In the genomic region with DNA sequence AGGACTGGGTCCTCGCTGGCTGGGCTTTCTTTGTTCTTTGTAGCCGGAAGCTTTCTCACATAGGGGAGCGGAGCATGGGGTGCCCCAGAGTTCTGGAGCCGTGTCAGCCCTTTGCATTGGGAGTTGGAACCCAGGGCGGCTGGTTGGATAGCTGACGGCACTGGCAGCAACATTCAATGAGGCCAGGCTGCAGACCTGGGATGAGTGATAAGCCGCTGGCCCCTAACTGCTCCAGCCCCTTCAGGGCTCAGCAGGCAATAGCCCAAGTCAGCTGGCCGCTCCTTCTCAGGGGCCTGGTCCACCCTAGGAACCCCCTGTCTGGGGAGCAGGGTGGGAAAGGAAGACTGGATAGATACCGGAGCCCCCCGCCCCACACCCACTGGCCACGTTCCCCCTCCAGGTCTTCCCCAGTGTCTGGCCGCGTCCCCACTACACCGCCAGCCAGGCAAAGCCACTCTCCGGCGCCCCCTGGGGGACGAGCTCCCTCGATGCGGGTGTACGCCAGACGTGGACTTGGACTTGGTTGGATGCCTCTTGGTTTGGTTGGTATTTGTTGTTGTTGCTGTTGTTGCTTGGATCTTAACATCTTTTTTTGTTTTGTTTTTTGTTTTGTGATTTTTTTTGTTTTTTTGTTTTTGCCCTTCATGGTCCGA, we compare ENCODE assay signal across 8 mouse cellular contexts. TPM values are rescaled to one million over a fixed set of nuclear protein-coding genes. Genes with fewer than 3 reads are reported as not detected.
DNase-seq lines count a peak whose midpoint lies in the region; TF ChIP-seq lines count a peak whose summit lies in the region.

No protein-coding gene starts in this region.

- no peak for TF ChIP-seq POLR2A in heart, adult 2 months (IDR thresholded peaks at IDR 0.05; ENCODE audit: insufficient read depth, low read depth, low read length)
- no peak for TF ChIP-seq POLR2A in lung, adult 2 months (IDR thresholded peaks at IDR 0.05; ENCODE audit: borderline replicate concordance, extremely low read depth, low read depth, low read length)

- no peak for TF ChIP-seq EP300 in heart, adult 2 months (IDR thresholded peaks at IDR 0.05; ENCODE audit: insufficient read depth, low read depth, low read length)

- H3K27ac ChIP-seq in heart, adult 2 months, result no peak overlapping the region

- no peaks in the 10 kb centered on the region for H3K79me2 ChIP-seq in heart, adult 2 months (replicated peaks; ENCODE audit: control insufficient read depth, insufficient read depth, low read length)

- 21% methylated on average over 22 of the region's 22 CpGs for WGBS in heart, adult 2 months
- 25% methylated on average over 22 of the region's 22 CpGs for WGBS in lung, adult 2 months

- H3K4me3 ChIP-seq in heart, adult 2 months, result no peak overlapping the region
- H3K4me3 ChIP-seq in lung, adult 2 months (replicated peaks; ENCODE audit: extremely low read depth, low read depth, low read length), result no peak overlapping the region

- TF ChIP-seq CTCF in heart, adult 2 months (IDR thresholded peaks at IDR 0.05), result peak; percentile 85
- TF ChIP-seq CTCF in lung, adult 2 months (IDR thresholded peaks at IDR 0.05; ENCODE audit: insufficient read depth, low read length), result peak; percentile 65

- no peaks in the 10 kb centered on the region for H3K27me3 ChIP-seq in heart, adult 2 months (ENCODE audit: control insufficient read depth, insufficient read depth, low read length)

- intact Hi-C loops in left cerebral cortex, postnatal 4 days (cut with DNase I), result no loop called here
- intact Hi-C loops in left cerebral cortex, postnatal 25 days (cut with DNase I), result loop anchor here (1.0 kb wide), 1 partner anchor 44 kb away; no protein-coding TSS in a partner anchor
- intact Hi-C loops in heart, adult 2 months (cut with DNase I), result loop anchor here (1.0 kb wide), 1 partner anchor 44 kb away; no protein-coding TSS in a partner anchor

- H3K4me1 ChIP-seq in heart, adult 2 months (ENCODE audit: control insufficient read depth, insufficient read depth, low read length), result no peaks in the 10 kb centered on the region; the same call in 1 of the 2 replicates
- no peaks in the 10 kb centered on the region for H3K4me1 ChIP-seq in lung, adult 2 months (ENCODE audit: control insufficient read depth, insufficient read depth, low read length)

- no peak overlapping the region for H3K9ac ChIP-seq in heart, adult 2 months (ENCODE audit: low read depth, low read length)

- no peaks in the 10 kb centered on the region for H3K36me3 ChIP-seq in heart, adult 2 months (ENCODE audit: control insufficient read depth, insufficient read depth, low read length)

- DNase-seq in left cerebral cortex, postnatal 4 days, result peak; percentile 84
- no peak for DNase-seq in left cerebral cortex, postnatal 25 days (ENCODE audit: low spot score in 2 of 2)
- DNase-seq in embryo, embryonic 11 days, result peak; percentile 84
- peak; percentile 76 to 92 for DNase-seq in heart, adult 2 months
- DNase-seq in kidney, adult 9 months, result peak; percentile 70
- peak; percentile 83 for DNase-seq in lung, adult 2 months
- peak; percentile 83 for DNase-seq in ovary, postnatal 14 days (ENCODE audit: low spot score)
- peak; percentile 82 to 87 for DNase-seq in thymus, postnatal 36 days

RNA-seq across cellular contexts. Expression of gene Engase, which starts 14.1 kb away (rescaled TPM):
- total RNA-seq in left cerebral cortex, postnatal 4 days (2021), result 10 to 100 TPM in 1 of 2 experiments, 1 to 10 TPM in 1; 8.3 to 11.5 TPM
- 10 to 100 TPM; 10.3 to 10.6 TPM for total RNA-seq in left cerebral cortex, postnatal 25 days (2021)
- 1 to 10 TPM; 4.4 to 5.4 TPM for total RNA-seq in heart, adult 2 months (2021)
- 5.2 and 7.3 TPM in 2 replicates for polyA plus RNA-seq in heart, adult 2 months (2012; rRNA removed)
- polyA plus RNA-seq in lung, adult 2 months (2012; rRNA removed), result 12.9 and 17.0 TPM in 2 replicates

Comparison
In these comparisons a context has a peak if more than half of its experiments do, and no peak if none do; other contexts are left out.
1. DNase-seq: peak in left cerebral cortex, postnatal 4 days (single experiment), embryo, embryonic 11 days (single experiment), heart, adult 2 months (2 of 2), kidney, adult 9 months (single experiment), lung, adult 2 months (single experiment), ovary, postnatal 14 days (single experiment) and thymus, postnatal 36 days (2 of 2); none in left cerebral cortex, postnatal 25 days (0 of 2).